Mouse (Mus musculus) olfactory bulb, adult 2 months (tissue): ENCODE measurements around the gene Flywch2.

Experiments used
- CTCF ChIP-seq: fragments of 200-500 bp; IDR thresholded peaks from 2 replicates; pipeline ENCODE4 v1.5.1; 2012; ENCODE audit warnings: low read depth, mild to moderate bottlenecking, low read length, moderate library complexity; ENCODE audit not compliant: insufficient read depth
- POLR2A ChIP-seq: fragments of 200-500 bp; IDR thresholded peaks from 2 replicates; pipeline ENCODE4 v1.6.1; 2012; ENCODE audit warnings: mild to moderate bottlenecking, low read depth, low read length, moderate library complexity; ENCODE audit not compliant: insufficient read depth

DNA sequence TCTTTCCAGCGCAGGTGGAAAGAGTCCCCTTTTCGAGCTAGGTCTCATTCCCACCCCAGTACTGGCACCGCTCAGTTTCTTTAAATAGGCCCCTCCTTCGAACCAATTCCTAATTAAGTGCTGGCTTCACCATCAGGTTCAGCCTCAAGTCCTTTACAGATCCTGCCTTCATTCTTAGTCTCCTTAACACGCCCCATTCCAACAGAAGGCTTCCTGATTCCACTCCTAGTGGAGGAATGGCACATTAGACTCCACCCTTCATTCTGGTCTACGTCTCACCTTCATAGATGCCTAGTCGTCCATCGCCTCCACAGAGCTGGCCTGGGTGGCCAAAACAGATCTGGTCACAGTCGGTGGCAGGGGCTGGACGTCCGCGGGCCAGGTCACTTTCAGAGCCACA is 42.9 kb downstream of the Flywch2 start:
- TF ChIP-seq CTCF (no peak), POLR2A (no peak)
